In the genomic region with DNA sequence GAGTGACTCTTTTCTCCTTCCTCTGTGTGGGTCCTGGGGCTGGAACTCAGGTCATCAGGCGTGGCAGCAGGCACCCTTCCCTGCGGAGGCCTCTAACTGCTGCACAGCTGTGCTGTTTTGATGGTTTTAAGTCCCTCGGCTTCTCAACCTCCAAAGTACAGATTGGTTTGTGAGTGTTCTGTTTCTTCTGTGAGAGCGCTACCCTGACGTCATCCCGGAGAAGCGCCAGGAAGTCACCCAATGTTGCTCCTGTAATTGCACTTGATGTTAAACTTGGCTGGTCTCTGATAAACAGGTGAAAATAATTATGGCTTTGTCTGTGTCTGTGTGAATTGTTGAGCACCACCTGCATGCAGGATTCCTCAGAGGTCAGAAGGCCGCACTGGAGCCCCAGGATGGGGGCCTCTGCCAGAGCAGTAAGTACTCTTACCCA, we compare ENCODE assay signal across 9 mouse cellular contexts. TPM values are rescaled to one million over a fixed set of nuclear protein-coding genes. Genes with fewer than 3 reads are reported as not detected.
DNase-seq lines count a peak whose midpoint lies in the region; ATAC-seq and TF ChIP-seq lines count a peak whose summit lies in the region.
"Had no signal": no experiment of that assay in that cellular context is flagged by ENCODE, and none has a peak within 500 bp of the region (broad histone marks: within the 10 kb centered on the region; RNA-seq: fewer than 3 reads in every experiment).

No protein-coding gene starts in this region.

- 59% methylated on average over 8 of the region's 8 CpGs for WGBS in heart, embryonic 15.5 days
- 45% methylated on average over 8 of the region's 8 CpGs for WGBS in limb, embryonic 12.5 days

- TF ChIP-seq CTCF in brain, embryonic 14.5 days (IDR thresholded peaks at IDR 0.05; ENCODE audit: borderline replicate concordance, extremely low read depth, insufficient read depth, insufficient read length): no peak

- peaks cover 16% of the 10 kb centered on the region for H3K4me1 ChIP-seq in heart, embryonic 15.5 days (replicated peaks)
- H3K4me1 ChIP-seq in limb, embryonic 12.5 days (replicated peaks): peaks cover 8% of the 10 kb centered on the region

- no peak overlapping the region for H3K4me3 ChIP-seq in heart, embryonic 15.5 days
- H3K4me3 ChIP-seq in limb, embryonic 12.5 days (replicated peaks): no peak overlapping the region
- H3K4me3 ChIP-seq: myocyte had no signal

- DNase-seq in CD4-positive helper T cell, adult 2 months (ENCODE audit: low read depth, low spot score): peak; percentile 77
- DNase-seq in brain, embryonic 14.5 days (ENCODE audit: low read depth): peak; percentile 8
- DNase-seq in left cerebral cortex, adult 11 months (ENCODE audit: low spot score): no peak
- no peak for DNase-seq in cerebellum, adult 18-20 months
- DNase-seq in urinary bladder, postnatal 25 days (ENCODE audit: low spot score): no peak
- DNase-seq in cerebellum, postnatal 10 days: no peak

- no peak overlapping the region; the same call in 1 of the 2 replicates for H3K4me2 ChIP-seq in heart, embryonic 15.5 days
- no peak overlapping the region for H3K4me2 ChIP-seq in limb, embryonic 12.5 days

- no peak for TF ChIP-seq POLR2A in brain, embryonic 14.5 days (IDR thresholded peaks at IDR 0.05; ENCODE audit: borderline replicate concordance, extremely low read depth, insufficient read depth, insufficient read length, poor library complexity, severe bottlenecking)

- no peaks in the 10 kb centered on the region for H3K9me3 ChIP-seq in heart, embryonic 15.5 days (replicated peaks)
- H3K9me3 ChIP-seq in limb, embryonic 12.5 days: no peaks in the 10 kb centered on the region

- H3K36me3 ChIP-seq in heart, embryonic 15.5 days: no peaks in the 10 kb centered on the region
- H3K36me3 ChIP-seq in limb, embryonic 12.5 days: no peaks in the 10 kb centered on the region

- ATAC-seq in heart, embryonic 15.5 days (replicated peaks; ENCODE audit: insufficient number of reproducible peaks, insufficient read depth, low FRiP score, low read depth): peak; percentile 27; the same call in 1 of the 2 replicates
- ATAC-seq in limb, embryonic 12.5 days (ENCODE audit: insufficient number of reproducible peaks, insufficient read depth, low FRiP score, low TSS enrichment, low read depth): peak; percentile 73; the same call in 1 of the 2 replicates

- H3K9ac ChIP-seq in heart, embryonic 15.5 days: no peak overlapping the region
- no peak overlapping the region for H3K9ac ChIP-seq in limb, embryonic 12.5 days (replicated peaks)

- H3K27ac ChIP-seq in heart, embryonic 15.5 days: peak overlapping the region; percentile 63; the same call in 1 of the 2 replicates
- peak overlapping the region; percentile 20; the same call in 1 of the 2 replicates for H3K27ac ChIP-seq in limb, embryonic 12.5 days

- H3K27me3 ChIP-seq in heart, embryonic 15.5 days: no peaks in the 10 kb centered on the region
- no peaks in the 10 kb centered on the region for H3K27me3 ChIP-seq in limb, embryonic 12.5 days

RNA-seq across cellular contexts. Expression of a gene that starts 31.4 kb away (rescaled TPM):
- 13.2 TPM in 2 replicates for polyA plus RNA-seq in brain, embryonic 14.5 days (2012; rRNA removed)
- polyA plus RNA-seq in heart, embryonic 15.5 days (2015; fragmentation: Nextera tagmentation; extraction: Ambion mirVana): 13.8 and 17.5 TPM in 2 replicates
- 13.4 and 14.4 TPM in 2 replicates for polyA plus RNA-seq in limb, embryonic 12.5 days (2016; fragmentation: Nextera tagmentation; extraction: Ambion mirVana)

RNA-seq across cellular contexts. Expression of a gene that starts 51.0 kb away (rescaled TPM):
- 72.9 and 96.0 TPM in 2 replicates for polyA plus RNA-seq in brain, embryonic 14.5 days (2012; rRNA removed)
- 38.7 and 45.7 TPM in 2 replicates for polyA plus RNA-seq in heart, embryonic 15.5 days (2015; fragmentation: Nextera tagmentation; extraction: Ambion mirVana)
- polyA plus RNA-seq in limb, embryonic 12.5 days (2016; fragmentation: Nextera tagmentation; extraction: Ambion mirVana): 106 and 119 TPM in 2 replicates

Comparison
In these comparisons a context has a peak if more than half of its experiments do, and no peak if none do; other contexts are left out.
1. DNase-seq: peak in CD4-positive helper T cell, adult 2 months (single experiment) and brain, embryonic 14.5 days (single experiment); none in left cerebral cortex, adult 11 months (single experiment), cerebellum, adult 18-20 months (0 of 2), urinary bladder, postnatal 25 days (single experiment) and cerebellum, postnatal 10 days (0 of 2).